Mouse (Mus musculus) ES-E14 (cell line): ENCODE measurements around the gene Chkb.

Experiments
- CHD2 ChIP-seq: IDR thresholded peaks from 2 replicates; pipeline ENCODE4 v1.6.1; 2014; ENCODE audit warnings: mild to moderate bottlenecking, low read depth, low read length, inconsistent platforms
- HCFC1 ChIP-seq: IDR thresholded peaks from 2 replicates; pipeline ENCODE4 v1.6.1; 2012; ENCODE audit warnings: low read length, inconsistent platforms, borderline replicate concordance; ENCODE audit not compliant: insufficient read depth
- ZNF384 ChIP-seq: IDR thresholded peaks from 2 replicates; pipeline ENCODE4 v1.6.1; 2012; ENCODE audit warnings: low read depth, low read length, inconsistent platforms

DNA sequence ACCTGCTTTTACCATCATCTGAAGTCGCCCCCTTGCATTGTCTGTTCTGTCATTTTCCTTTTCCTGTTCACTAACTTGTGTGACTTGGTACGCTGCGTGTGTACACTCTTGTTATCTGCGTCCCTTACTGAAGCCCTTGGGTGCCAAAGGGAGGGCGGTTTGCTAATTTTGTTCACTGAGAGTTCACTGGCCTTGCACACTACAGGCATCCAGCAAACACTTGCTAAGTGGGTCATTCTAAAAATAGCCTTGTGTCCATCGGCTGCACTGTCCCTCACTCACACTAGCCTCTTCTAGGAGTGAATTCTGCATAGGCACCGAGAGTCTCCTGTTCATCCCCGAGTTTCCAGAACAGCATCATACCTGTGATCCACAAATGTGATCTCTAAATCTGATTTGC is 14.4 kb downstream of the Chkb start:
- TF ChIP-seq ZNF384 (no peak), CHD2 (no peak), HCFC1 (no peak)
